Mouse (Mus musculus) layer of hippocampus, adult 9-10 months (tissue): ENCODE results near the gene Nme3.

Source experiments
- DNase-seq: peaks from one replicate; pipeline ENCODE4 v3.0.0; 2022; ENCODE audit warnings: low spot score

Nme3 gene

GRCm38 (mm10) chr17:24896241-24896992 lies at the start of gene Nme3:
Gene Nme3, plus strand, starts transcription at chr17:24896500.
- no peak for DNase-seq

- no peak for DNase-seq
These were observed 48.9 kb upstream of the Nme3 start for GRCm38 (mm10) chr17:24847386-24847785.

DNA sequence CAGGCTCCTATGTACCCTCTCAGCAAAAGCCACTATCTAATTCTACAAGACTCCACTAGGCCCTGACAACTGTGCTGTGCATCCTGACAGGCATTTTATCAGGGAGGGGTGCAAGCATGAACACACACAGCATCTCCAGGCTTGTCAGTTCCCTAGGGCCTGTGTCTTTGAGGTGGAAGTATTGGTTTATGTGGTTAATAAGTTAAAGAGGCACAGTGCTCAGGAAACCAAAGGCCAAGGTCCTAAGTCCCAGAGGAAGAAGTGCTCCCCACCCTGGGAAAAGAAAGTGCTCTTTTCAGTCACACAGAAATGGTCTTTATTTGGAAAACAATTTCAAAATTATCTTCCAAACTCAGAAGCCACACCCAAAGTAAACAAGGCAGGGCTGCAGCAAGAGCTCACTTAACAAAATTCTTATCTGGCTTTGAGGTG lies 47.7 kb upstream of the Nme3 start:
- DNase-seq: no peak

GRCm38 (mm10) chr17:24849733-24850064 lies 46.6 kb upstream of the Nme3 start:
- no peak for DNase-seq

- DNase-seq: peak; percentile 94
These were observed 46.1 kb upstream of the Nme3 start, which contains the start of gene Fahd1 for GRCm38 (mm10) chr17:24850065-24850772. Gene Fahd1, minus strand, starts transcription at chr17:24850364.

GRCm38 (mm10) chr17:24850773-24851127 lies 45.5 kb upstream of the Nme3 start:
- no peak for DNase-seq

DNA sequence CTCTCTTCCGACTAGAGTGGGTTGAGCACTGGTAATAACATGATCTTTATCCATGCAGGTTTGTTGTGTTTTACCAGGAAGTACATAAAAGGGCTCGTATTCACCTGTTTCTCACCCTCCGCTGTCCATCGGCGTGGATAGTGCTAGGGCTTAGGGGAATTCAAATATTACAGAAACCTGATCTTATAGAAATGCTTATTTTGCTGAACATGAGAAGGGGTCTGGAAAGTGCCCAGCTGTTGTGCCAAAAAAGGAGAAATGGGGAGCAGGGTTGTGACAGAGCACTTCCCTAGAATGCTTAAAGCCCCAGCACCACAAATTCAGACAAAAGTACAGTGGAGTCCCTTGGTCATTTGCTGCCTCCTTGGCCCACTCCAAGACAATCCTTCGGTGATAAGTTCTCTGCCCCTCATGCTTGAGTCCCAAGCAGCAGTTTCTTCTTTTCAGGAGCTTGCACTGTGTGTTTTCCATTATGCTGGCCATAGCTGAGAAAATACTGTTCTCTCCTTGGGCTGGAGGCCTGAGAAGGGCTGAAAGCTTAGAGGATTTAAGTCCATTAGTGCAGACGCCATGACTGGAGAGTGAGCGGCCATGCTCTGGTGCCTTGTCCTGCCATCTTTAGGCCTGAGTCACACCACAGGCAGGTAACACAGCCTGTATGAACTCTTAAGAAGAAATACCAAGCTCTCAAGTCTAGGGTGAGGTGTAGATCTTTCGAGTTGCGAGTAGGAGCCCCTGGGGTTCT lies 44.7 kb upstream of the Nme3 start:
- no peak for DNase-seq

DNA sequence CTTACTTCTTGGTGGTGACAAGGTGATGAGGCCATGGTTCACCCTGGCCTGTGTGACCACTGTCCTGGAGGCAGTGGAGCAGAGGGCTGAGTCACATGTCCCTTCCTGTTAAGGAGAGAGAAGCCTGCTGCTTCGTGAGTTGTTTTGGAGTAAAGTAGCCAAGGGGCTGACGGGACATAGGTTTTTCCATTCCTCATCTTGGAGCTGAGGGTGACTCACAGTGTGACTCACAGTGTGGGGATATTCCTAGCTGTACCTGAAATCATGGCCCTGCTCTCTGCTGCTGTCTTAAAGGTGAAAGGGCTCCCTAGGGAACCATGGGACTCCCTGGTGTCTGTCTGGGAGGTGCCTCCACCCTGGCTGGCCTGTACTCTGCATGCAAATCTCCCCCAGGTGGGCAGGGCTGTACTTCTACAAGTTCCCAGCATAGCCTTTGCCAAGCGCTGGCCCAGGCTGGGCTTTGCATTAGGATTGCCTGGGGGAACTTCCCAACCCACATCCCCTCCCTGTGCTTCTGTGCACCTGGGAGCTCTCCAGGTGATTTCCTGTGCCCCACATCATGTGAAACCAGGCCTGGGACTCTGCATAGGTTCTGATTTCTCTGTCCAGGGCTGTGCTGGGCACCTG lies 40.3 kb upstream of the Nme3 start:
- no peak for DNase-seq

DNA sequence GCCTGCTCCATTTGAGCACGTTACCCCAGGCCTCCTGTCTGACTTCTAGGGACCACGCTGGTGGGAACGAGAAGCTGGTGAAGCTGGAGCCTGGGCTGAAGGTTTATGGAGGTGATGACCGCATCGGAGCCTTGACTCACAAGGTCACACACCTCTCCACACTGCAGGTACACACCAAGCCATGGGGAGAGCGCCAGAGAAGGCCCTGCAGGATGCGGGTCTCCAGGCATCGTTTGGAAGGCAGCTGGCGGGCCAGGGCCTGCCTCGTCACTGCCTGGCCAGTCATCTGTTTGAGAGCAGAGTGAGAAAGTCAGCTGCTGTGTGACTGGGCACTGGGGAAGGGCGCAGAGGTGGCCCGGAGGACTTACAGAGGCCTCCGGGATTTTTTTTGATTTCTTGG lies 39.7 kb upstream of the Nme3 start:
- DNase-seq: no peak

GRCm38 (mm10) chr17:24857831-24858470 lies 38.3 kb upstream of the Nme3 start:
- DNase-seq: no peak

GRCm38 (mm10) chr17:24858967-24859366 lies 37.3 kb upstream of the Nme3 start:
- no peak for DNase-seq

DNA sequence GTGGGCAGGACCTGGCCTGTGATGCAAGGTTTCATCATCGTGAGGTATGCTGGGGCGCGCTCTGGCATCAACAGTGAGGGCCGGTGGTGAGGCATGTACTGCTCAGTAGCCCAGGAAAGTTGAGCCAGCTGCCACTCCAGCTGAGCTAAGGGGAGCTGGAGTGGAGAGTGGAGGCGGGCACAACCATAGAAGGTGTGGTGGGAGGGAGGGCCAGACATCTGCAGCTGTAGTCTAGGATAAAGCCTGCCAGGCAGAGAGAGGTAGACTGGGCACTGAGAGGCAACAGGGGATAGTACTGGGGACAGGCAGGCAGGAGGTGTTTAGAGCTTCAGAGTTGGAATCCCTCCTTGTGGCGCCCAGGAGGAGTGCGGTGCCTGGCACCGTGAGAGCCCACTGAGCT lies 36.2 kb upstream of the Nme3 start:
- no peak for DNase-seq

GRCm38 (mm10) chr17:24861785-24862184 lies 34.5 kb upstream of the Nme3 start:
- DNase-seq: no peak

GRCm38 (mm10) chr17:24865776-24866175 lies 30.5 kb upstream of the Nme3 start, which contains the start of gene Igfals:
Gene Igfals, plus strand, starts transcription at chr17:24865997.
- DNase-seq: no peak

DNA sequence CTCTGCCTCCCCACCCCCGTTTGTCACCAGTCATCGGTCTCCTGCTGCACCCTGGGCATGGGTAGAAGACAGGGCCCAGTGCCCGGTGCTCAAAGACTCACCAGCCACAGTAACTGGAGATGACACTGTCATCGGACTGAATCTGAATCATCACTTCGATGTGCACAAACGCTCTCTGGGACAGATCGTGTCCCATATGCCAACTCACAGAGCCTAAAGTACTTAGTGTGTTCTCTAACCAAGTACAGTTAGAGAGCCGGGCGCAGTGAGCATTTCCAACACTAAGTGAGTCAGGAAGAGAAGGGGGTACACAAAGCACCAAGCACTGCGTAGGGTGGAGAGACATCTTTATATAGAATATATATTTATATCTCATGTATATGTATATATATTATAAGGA lies 28.4 kb upstream of the Nme3 start:
- no peak for DNase-seq

DNA sequence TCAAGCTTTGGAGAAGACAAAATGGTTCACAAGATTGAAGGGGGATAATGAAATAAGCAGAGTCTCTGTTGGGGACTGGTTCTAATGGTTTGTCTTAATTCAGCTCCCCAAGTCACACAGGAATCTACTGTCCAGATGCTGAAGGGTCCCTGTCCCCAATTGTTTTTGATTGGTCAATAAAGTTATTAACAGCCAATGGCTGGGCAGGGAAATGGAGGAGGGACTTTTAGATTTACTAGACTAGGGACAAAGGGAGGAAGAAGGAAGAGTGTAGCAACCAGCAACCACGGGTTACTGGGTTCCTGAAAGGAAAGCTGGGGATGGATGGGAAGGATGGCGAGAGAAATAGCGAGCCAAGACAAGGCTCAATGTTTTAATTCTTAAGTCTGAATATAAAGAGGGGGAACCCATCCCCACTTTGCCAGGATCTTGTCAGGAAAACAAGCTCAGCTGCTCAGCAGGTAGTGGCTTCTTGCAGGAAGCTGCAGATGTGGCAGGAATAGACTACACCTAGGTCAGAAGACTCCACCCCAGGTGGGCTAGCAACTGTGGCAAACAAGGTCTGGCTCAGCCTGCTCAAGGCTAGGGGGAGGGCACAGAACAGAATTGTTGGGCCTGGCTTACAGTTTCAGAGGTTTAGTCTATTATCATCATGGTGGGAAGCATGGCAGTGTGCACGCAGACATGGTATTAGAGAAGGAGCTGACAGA lies 22.4 kb upstream of the Nme3 start:
- no peak for DNase-seq

DNA sequence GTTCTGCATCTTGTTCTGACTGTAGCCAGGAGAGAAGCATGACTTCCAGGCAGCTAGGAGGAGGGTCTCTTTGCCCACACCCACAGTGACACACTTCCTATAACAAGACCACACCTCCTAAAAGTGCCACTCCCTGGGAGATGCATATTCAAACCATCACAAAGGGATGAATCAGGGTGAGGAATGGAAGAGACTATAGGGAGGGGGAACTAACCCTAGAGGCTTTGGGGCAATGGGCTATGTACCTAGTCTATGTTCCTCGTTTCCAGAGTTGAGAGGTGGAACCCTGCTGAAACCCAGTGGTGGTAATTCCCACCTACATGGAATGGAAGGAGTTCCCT lies 21.9 kb upstream of the Nme3 start:
- DNase-seq: no peak

DNA sequence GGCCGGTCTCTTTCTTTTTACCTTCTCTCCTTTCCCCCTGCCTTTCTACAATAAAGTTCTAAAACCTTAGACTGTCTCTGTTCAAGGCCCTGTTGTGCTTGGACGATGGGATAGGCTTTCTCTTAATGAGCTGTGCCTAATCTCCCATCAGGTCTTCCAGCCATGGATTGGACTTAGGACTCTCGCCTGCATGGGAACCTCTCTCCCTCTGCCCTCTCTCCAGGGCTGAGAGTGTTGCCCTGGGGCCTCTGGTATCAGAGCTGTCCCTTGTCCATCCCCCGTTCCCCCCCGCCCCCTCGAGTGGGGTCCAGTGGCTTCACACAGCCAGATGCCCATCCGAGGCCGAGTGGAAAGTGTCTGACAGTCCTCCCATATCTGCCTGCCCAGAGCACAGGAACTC lies 21.3 kb upstream of the Nme3 start:
- no peak for DNase-seq

- DNase-seq: no peak
These were observed 18.8 kb upstream of the Nme3 start for GRCm38 (mm10) chr17:24877336-24878116.

DNA sequence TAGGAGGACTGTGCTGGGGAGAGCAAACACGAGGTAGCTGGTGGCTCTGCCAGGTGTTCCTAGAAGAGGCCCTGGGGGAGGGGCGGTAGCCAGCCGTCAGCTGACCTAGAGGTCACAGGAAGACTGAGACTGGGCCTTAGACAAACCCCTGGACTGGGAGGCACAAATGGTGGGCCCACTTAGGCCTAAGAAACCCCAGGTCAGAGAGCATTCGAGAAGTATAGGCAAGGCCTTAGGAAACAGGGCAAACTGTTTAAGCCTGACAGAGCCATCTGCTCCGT lies 18.2 kb upstream of the Nme3 start:
- DNase-seq: no peak

- DNase-seq: no peak
These were observed 17.8 kb upstream of the Nme3 start for GRCm38 (mm10) chr17:24878531-24878930.
